10 mouse cellular contexts compared by ENCODE assay signal in the genomic region with DNA sequence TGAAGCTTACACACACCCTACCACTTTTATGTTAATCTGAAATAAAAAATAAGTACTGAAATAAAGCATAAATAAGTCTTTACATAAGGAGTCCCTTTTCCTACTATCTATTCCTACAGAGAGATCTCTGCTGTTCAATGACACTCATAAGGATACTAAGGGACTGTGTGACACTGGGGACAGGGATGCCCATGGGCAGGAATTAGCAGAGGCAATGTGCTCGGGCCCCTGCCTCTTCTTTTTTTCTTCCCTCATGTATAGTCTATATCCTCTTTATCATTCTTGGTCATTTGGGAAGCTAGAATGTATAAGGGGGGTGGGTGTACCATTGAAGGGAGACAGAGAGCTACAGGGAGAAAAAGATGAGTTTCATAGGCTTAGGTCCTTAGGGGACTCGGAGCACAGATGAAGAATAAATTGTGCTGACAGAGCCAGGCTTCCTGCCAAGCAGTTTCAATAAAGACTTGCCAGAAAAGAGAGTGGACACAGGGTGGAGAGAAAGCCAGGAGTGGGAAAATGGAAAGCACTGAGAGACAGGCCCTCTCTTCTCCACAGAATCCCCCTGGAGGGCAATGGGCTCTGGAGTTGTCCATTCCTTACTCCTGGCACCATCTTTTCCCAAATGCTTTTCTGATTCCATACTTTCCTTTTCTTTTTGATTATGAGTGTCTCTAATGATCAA.
DNase-seq lines count a peak whose midpoint lies in the region; ATAC-seq and TF ChIP-seq lines count a peak whose summit lies in the region.
"Had no signal": no experiment of that assay in that cellular context is flagged by ENCODE, and none has a peak within 500 bp of the region (broad histone marks: within the 10 kb centered on the region; RNA-seq: fewer than 3 reads in every experiment).

No protein-coding gene starts in this region.

- TF ChIP-seq EP300 in lung, postnatal 0 days (IDR thresholded peaks at IDR 0.05), result no peak

- WGBS in lung, postnatal 0 days, result 42% methylated on average over 2 of the region's 2 CpGs
- WGBS in intestine, embryonic 16.5 days, result 54% methylated on average over 2 of the region's 2 CpGs
- WGBS in midbrain, postnatal 0 days, result 42% methylated on average over 2 of the region's 2 CpGs

- no peaks in the 10 kb centered on the region for H3K36me3 ChIP-seq in lung, postnatal 0 days (ENCODE audit: insufficient read depth, low read length)
- no peaks in the 10 kb centered on the region for H3K36me3 ChIP-seq in intestine, embryonic 16.5 days (ENCODE audit: control insufficient read depth, insufficient read depth, low read length)
- H3K36me3 ChIP-seq in midbrain, postnatal 0 days (ENCODE audit: insufficient read depth, low read length), result no peaks in the 10 kb centered on the region
- H3K36me3 ChIP-seq: embryonic facial prominence, embryonic 13.5 days; heart, embryonic 15.5 days had no signal

- peak; percentile 15 for DNase-seq in gastrocnemius, postnatal 14 days
- no peak for DNase-seq in gastrocnemius, postnatal 25 days
- DNase-seq in lung, postnatal 0 days (ENCODE audit: low spot score), result peak; percentile 48
- no peak for DNase-seq in lung, postnatal 36 days
- peak; percentile 88 for DNase-seq in midbrain, postnatal 0 days (ENCODE audit: low spot score)
- DNase-seq in spleen, postnatal 36 days (ENCODE audit: low spot score in 2 of 2), result no peak
- DNase-seq in spleen, adult 12 weeks (ENCODE audit: low spot score), result no peak

- intact Hi-C loops in gastrocnemius, postnatal 14 days (cut with DNase I; ENCODE audit: low total_unique reads), result no loop called here

- no peak overlapping the region for H3K27ac ChIP-seq in lung, postnatal 0 days (ENCODE audit: low read length)
- H3K27ac ChIP-seq in intestine, embryonic 16.5 days (ENCODE audit: low read length), result no peak overlapping the region
- H3K27ac ChIP-seq in midbrain, postnatal 0 days (ENCODE audit: low read depth, low read length), result no peak overlapping the region
- H3K27ac ChIP-seq: embryonic facial prominence, embryonic 13.5 days; heart, embryonic 15.5 days had no signal

- no peaks in the 10 kb centered on the region for H3K9me3 ChIP-seq in lung, postnatal 0 days (ENCODE audit: low read length)
- H3K9me3 ChIP-seq in intestine, embryonic 16.5 days (ENCODE audit: control insufficient read depth, low read length), result no peaks in the 10 kb centered on the region
- H3K9me3 ChIP-seq in midbrain, postnatal 0 days (ENCODE audit: low read length), result no peaks in the 10 kb centered on the region
- H3K9me3 ChIP-seq: embryonic facial prominence, embryonic 13.5 days; heart, embryonic 15.5 days had no signal

- no peaks in the 10 kb centered on the region for H3K27me3 ChIP-seq in lung, postnatal 0 days (replicated peaks; ENCODE audit: insufficient read depth, low read length)
- no peaks in the 10 kb centered on the region for H3K27me3 ChIP-seq in intestine, embryonic 16.5 days (replicated peaks; ENCODE audit: control insufficient read depth, insufficient read depth, low read length)
- no peaks in the 10 kb centered on the region for H3K27me3 ChIP-seq in midbrain, postnatal 0 days (ENCODE audit: insufficient read depth, low read length)
- H3K27me3 ChIP-seq: embryonic facial prominence, embryonic 13.5 days; heart, embryonic 15.5 days had no signal

- H3K9ac ChIP-seq in lung, postnatal 0 days (replicated peaks; ENCODE audit: low read depth), result no peak overlapping the region
- H3K9ac ChIP-seq in intestine, embryonic 16.5 days (ENCODE audit: low read depth, low read length), result no peak overlapping the region
- no peak overlapping the region for H3K9ac ChIP-seq in midbrain, postnatal 0 days (replicated peaks; ENCODE audit: low read length, poor library complexity, severe bottlenecking)
- H3K9ac ChIP-seq: embryonic facial prominence, embryonic 13.5 days; heart, embryonic 15.5 days had no signal

- no peak overlapping the region for H3K4me2 ChIP-seq in lung, postnatal 0 days (replicated peaks; ENCODE audit: low read depth, low read length)
- H3K4me2 ChIP-seq in intestine, embryonic 16.5 days (ENCODE audit: low read depth, low read length), result no peak overlapping the region
- H3K4me2 ChIP-seq in midbrain, postnatal 0 days (ENCODE audit: low read depth, low read length, poor library complexity, severe bottlenecking), result no peak overlapping the region
- H3K4me2 ChIP-seq: embryonic facial prominence, embryonic 13.5 days; heart, embryonic 15.5 days had no signal

- peak; percentile 52; the same call in 1 of the 2 replicates for ATAC-seq in lung, postnatal 0 days
- peak; percentile 71; the same call in 1 of the 2 replicates for ATAC-seq in intestine, embryonic 16.5 days
- peak; percentile 76 for ATAC-seq in midbrain, postnatal 0 days (ENCODE audit: low FRiP score)

- H3K4me3 ChIP-seq in lung, postnatal 0 days (ENCODE audit: low read depth, low read length), result no peak overlapping the region
- H3K4me3 ChIP-seq in intestine, embryonic 16.5 days (ENCODE audit: low read length), result no peak overlapping the region
- no peak overlapping the region for H3K4me3 ChIP-seq in midbrain, postnatal 0 days (ENCODE audit: low read depth, low read length)
- H3K4me3 ChIP-seq: embryonic facial prominence, embryonic 13.5 days; heart, embryonic 15.5 days had no signal

- no peaks in the 10 kb centered on the region for H3K4me1 ChIP-seq in lung, postnatal 0 days (ENCODE audit: insufficient read depth, low read depth, low read length)
- no peaks in the 10 kb centered on the region for H3K4me1 ChIP-seq in intestine, embryonic 16.5 days (ENCODE audit: control insufficient read depth, insufficient read depth, low read length)
- no peaks in the 10 kb centered on the region for H3K4me1 ChIP-seq in midbrain, postnatal 0 days (ENCODE audit: insufficient read depth, low read length)
- H3K4me1 ChIP-seq: embryonic facial prominence, embryonic 13.5 days; heart, embryonic 15.5 days had no signal

- TF ChIP-seq CTCF in lung, postnatal 0 days (IDR thresholded peaks at IDR 0.05), result no peak
- no peak for TF ChIP-seq CTCF in midbrain, postnatal 0 days (IDR thresholded peaks at IDR 0.05)

Comparison
In these comparisons a context has a peak if more than half of its experiments do, and no peak if none do; other contexts are left out.
1. DNase-seq: peak in gastrocnemius, postnatal 14 days (single experiment), lung, postnatal 0 days (single experiment) and midbrain, postnatal 0 days (single experiment); none in gastrocnemius, postnatal 25 days (single experiment), lung, postnatal 36 days (single experiment), spleen, postnatal 36 days (0 of 2) and spleen, adult 12 weeks (single experiment).
2. Peak in every context shown above with its lines, with median percentiles within 50 percentile points of each other: ATAC-seq.